ENCODE assay signal across 13 mouse cellular contexts in the genomic region with DNA sequence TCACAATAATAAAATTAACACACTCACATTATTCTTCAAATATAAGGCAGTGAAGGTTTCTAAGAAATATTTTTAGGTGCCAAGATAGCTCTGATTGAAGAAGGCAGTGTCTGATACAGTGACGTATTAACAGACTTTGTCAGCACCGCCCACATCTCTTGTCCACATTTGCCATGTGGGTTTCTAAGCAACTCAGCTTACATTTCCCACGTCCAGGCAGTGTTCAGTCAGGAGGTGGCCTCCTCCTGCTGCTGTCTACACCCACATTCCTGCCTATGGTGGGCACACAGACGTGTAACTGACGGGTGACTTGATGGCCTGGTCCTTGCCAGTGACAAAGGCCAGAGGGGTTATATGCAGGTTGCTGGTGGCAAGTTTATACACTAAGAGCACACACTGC.
A peak's percentile ranks its signal among the peaks of the same experiment; 100 is the strongest.
DNase-seq lines count a peak whose midpoint lies in the region; ATAC-seq and TF ChIP-seq lines count a peak whose summit lies in the region.
"Had no signal": no experiment of that assay in that cellular context is flagged by ENCODE, and none has a peak within 500 bp of the region (broad histone marks: within the 10 kb centered on the region; RNA-seq: fewer than 3 reads in every experiment).

No protein-coding gene starts in this region.

- H3K9me3 ChIP-seq in embryonic facial prominence, embryonic 15.5 days (replicated peaks): no peaks in the 10 kb centered on the region
- H3K9me3 ChIP-seq in embryonic facial prominence, embryonic 10.5 days: no peaks in the 10 kb centered on the region
- H3K9me3 ChIP-seq: liver, embryonic 15.5 days had no signal

- ATAC-seq in embryonic facial prominence, embryonic 15.5 days (ENCODE audit: insufficient number of reproducible peaks, low FRiP score, low TSS enrichment, low read depth): no peak
- no peak for ATAC-seq in megakaryocyte-erythroid progenitor cell, adult 5-6 weeks (replicated peaks; ENCODE audit: low FRiP score, low TSS enrichment, poor library complexity, severe bottlenecking)
- ATAC-seq: inflammation-experienced regulatory T-cells, adult 6 months had no signal

- TF ChIP-seq CTCF in small intestine, adult 2 months (IDR thresholded peaks at IDR 0.05; ENCODE audit: extremely low read depth, insufficient read length, insufficient replicate concordance, low read depth, low read length): no peak

- no peak overlapping the region for H3K4me2 ChIP-seq in embryonic facial prominence, embryonic 15.5 days (replicated peaks)
- H3K4me2 ChIP-seq: liver, embryonic 15.5 days had no signal

- no peak for DNase-seq in embryonic facial prominence, embryonic 10.5 days (ENCODE audit: low spot score)
- peak; percentile 32 to 56 for DNase-seq in lung, adult 18-20 months
- DNase-seq in lung, postnatal 4 days: no peak
- peak; percentile 30 to 58 for DNase-seq in kidney, postnatal 25 days
- no peak for DNase-seq in adrenal gland, postnatal 36 days
- DNase-seq: cerebellum, adult 11 months; gastrocnemius, postnatal 36 days had no signal

- H3K4me3 ChIP-seq in embryonic facial prominence, embryonic 15.5 days (replicated peaks): no peak overlapping the region
- no peak overlapping the region for H3K4me3 ChIP-seq in embryonic facial prominence, embryonic 10.5 days
- no peak overlapping the region for H3K4me3 ChIP-seq in small intestine, adult 2 months (ENCODE audit: low read depth, low read length)
- H3K4me3 ChIP-seq: liver, embryonic 15.5 days; myocyte had no signal

- peaks cover 21% of the 10 kb centered on the region for H3K36me3 ChIP-seq in embryonic facial prominence, embryonic 15.5 days
- H3K36me3 ChIP-seq in embryonic facial prominence, embryonic 10.5 days (replicated peaks): peaks cover 44% of the 10 kb centered on the region
- peaks cover 6% of the 10 kb centered on the region for H3K36me3 ChIP-seq in small intestine, adult 2 months (ENCODE audit: control insufficient read depth, insufficient read depth, low read length)

- 62% methylated on average over 5 of the region's 5 CpGs for WGBS in embryonic facial prominence, embryonic 15.5 days
- WGBS in embryonic facial prominence, embryonic 10.5 days: 69% methylated on average over 5 of the region's 5 CpGs
- 64% methylated on average over 5 of the region's 5 CpGs for WGBS in small intestine, adult 2 months

- H3K4me1 ChIP-seq in embryonic facial prominence, embryonic 15.5 days: no peaks in the 10 kb centered on the region
- no peaks in the 10 kb centered on the region; the same call in 1 of the 2 replicates for H3K4me1 ChIP-seq in embryonic facial prominence, embryonic 10.5 days
- no peaks in the 10 kb centered on the region for H3K4me1 ChIP-seq in small intestine, adult 2 months (ENCODE audit: control insufficient read depth, insufficient read depth, insufficient read length, low read length)

- no peak overlapping the region for H3K9ac ChIP-seq in embryonic facial prominence, embryonic 15.5 days
- H3K9ac ChIP-seq: liver, embryonic 15.5 days had no signal

- H3K27me3 ChIP-seq in embryonic facial prominence, embryonic 15.5 days: no peaks in the 10 kb centered on the region
- no peaks in the 10 kb centered on the region for H3K27me3 ChIP-seq in embryonic facial prominence, embryonic 10.5 days (replicated peaks; ENCODE audit: low read depth, poor library complexity, severe bottlenecking)
- H3K27me3 ChIP-seq in small intestine, adult 2 months (ENCODE audit: control insufficient read depth, insufficient read depth, low read length): no peaks in the 10 kb centered on the region
- H3K27me3 ChIP-seq: liver, embryonic 15.5 days had no signal

- H3K27ac ChIP-seq in embryonic facial prominence, embryonic 15.5 days (replicated peaks): 0 out of 2 replicates have a peak overlapping the region, but pooled peaks have one; percentile 11
- H3K27ac ChIP-seq in embryonic facial prominence, embryonic 10.5 days (replicated peaks): no peak overlapping the region
- peak overlapping the region; percentile 56 for H3K27ac ChIP-seq in small intestine, adult 2 months (ENCODE audit: insufficient read depth, low read depth, low read length)
- H3K27ac ChIP-seq: liver, embryonic 15.5 days had no signal

- TF ChIP-seq POLR2A in small intestine, adult 2 months (IDR thresholded peaks at IDR 0.05; ENCODE audit: low read depth, low read length): no peak

Comparison
In these comparisons a context has a peak if more than half of its experiments do, and no peak if none do; other contexts are left out.
1. DNase-seq: peak in lung, adult 18-20 months (2 of 2) and kidney, postnatal 25 days (2 of 2); none in embryonic facial prominence, embryonic 10.5 days (single experiment), lung, postnatal 4 days (0 of 2) and adrenal gland, postnatal 36 days (0 of 2).